Mouse (Mus musculus) kidney, embryonic 16.5 days (tissue): ENCODE results near the gene Acsm4. TPM values are rescaled to one million over a fixed set of nuclear protein-coding genes. Genes with fewer than 3 reads are reported as not detected.
"Not testable (repeated sequence)": the region's sequence is repeated elsewhere in the genome, so short reads cannot be mapped to it uniquely, and the experiment has no call there.

Experiments used
- ATAC-seq: fragments of 200-750 bp; cut with Nextera tagmentation; 2 replicates; pipeline ENCODE4 v1.8.0; 2017; ENCODE audit warnings: moderate TSS enrichment; ENCODE audit not compliant: low FRiP score, low TSS enrichment
- H3K27ac ChIP-seq: fragments of 300-500 bp; sonication (generic); 2 replicates; pipeline ENCODE4 v1.5.1; 2014; ENCODE audit warnings: low read length
- H3K27me3 ChIP-seq: fragments of 300-500 bp; sonication (generic); 2 replicates; pipeline ENCODE4 v1.6.1; 2014; ENCODE audit warnings: low read length, control low read depth, mixed read lengths; ENCODE audit not compliant: insufficient read depth
- H3K36me3 ChIP-seq: fragments of 300-500 bp; sonication (generic); 2 replicates; pipeline ENCODE4 v1.6.1; 2014; ENCODE audit warnings: low read length, control low read depth, mixed read lengths; ENCODE audit not compliant: insufficient read depth
- H3K4me1 ChIP-seq: fragments of 300-500 bp; sonication (generic); 2 replicates; pipeline ENCODE4 v1.6.1; 2014; ENCODE audit warnings: low read length, control low read depth, mixed read lengths; ENCODE audit not compliant: insufficient read depth
- H3K4me2 ChIP-seq: fragments of 300-500 bp; sonication (generic); replicated peaks from 2 replicates; pipeline ENCODE4 v1.6.1; 2014; ENCODE audit warnings: low read depth, low read length
- H3K4me3 ChIP-seq: fragments of 300-500 bp; sonication (generic); 2 replicates; pipeline ENCODE4 v1.5.1; 2014; ENCODE audit warnings: mild to moderate bottlenecking, low read length
- H3K9ac ChIP-seq: fragments of 300-500 bp; sonication (generic); replicated peaks from 2 replicates; pipeline ENCODE4 v1.6.1; 2014; ENCODE audit warnings: low read length
- H3K9me3 ChIP-seq: fragments of 300-500 bp; sonication (generic); 2 replicates; pipeline ENCODE4 v1.6.1; 2016; ENCODE audit warnings: low read length, control low read depth
- WGBS: fragments of 180-500 bp; shearing (Covaris S2); extraction: QIAGEN DNeasy Blood & Tissue Kit; methylation state at CpG from one replicate; pipeline ENCODE4 v1.1.7; 2014; 5-methylcytosine and 5-hydroxymethylcytosine counted together
- polyA plus RNA-seq: library from polyadenylated mRNA; unstranded; fragments of >200 nt; fragmentation: Nextera tagmentation; extraction: Ambion mirVana; gene quantifications from 2 replicates; pipeline ENCODE4 v1.2.1, GENCODE M21; 2015

Acsm4 gene
- polyA plus RNA-seq, 1 experiment from 2014 or later, result not detected

DNA sequence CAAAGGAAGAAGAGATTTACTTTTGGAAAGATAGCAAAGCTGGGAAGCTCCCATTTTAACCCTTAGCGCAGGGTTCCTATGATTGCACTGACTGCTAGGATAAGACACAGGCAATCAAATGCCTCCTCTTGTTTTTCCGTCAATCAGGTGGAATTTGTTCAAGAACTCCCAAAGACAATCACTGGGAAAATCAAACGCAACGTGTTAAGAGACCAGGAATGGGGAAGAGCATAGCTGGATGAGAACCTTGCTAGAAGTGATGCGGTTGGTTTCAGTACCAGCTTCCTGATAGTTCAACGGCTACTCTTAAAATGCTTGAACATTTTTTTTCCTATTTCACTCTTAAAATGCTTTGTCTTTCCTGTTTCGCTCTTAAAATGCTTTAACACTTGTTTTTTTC lies 24.3 kb downstream of the Acsm4 start:
- no peak for ATAC-seq
- Histone ChIP-seq H3K4me2 (no peak overlapping the region), H3K27me3 (no peaks in the 10 kb centered on the region), H3K27ac (no peak overlapping the region), H3K4me3 (no peak overlapping the region), H3K4me1 (no peaks in the 10 kb centered on the region), H3K9me3 (no peaks in the 10 kb centered on the region), H3K36me3 (peaks cover 36% of the 10 kb centered on the region), H3K9ac (no peak overlapping the region)
- WGBS, result 92% methylated on average over 7 of the region's 7 CpGs

DNA sequence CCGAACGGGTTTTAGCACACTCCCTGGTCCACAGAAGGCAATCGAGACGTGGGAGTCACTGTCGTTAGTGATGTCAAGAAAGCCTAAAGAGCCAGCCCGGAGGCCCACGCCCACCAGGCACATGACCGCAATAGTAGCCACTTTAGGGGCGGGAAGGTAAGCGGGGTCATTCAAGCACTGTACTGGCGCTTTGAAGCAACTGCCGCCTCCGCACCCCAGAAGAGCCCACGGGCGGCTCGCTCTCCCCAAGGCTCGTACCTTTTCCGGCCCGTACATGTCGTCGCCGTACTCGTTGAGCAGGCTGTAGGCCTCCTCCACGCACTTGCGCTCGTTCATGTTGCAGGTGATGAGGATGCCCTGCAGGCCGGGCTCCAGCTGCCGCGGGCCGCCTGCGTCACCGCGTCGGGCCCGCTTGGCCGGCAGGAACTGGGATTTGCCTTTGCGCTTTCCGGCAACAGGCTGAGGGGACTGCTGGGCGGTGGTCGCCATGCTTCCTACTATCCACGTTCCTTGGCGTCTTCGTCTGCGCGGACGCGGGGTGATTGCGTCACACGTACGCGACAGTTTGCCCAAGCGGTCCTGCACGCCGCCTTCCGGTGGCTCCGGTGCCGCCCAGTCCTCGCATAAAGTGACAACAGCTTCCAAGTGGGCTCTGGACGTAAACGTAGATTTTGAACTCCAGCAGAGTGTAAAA lies 30.6 kb downstream of the Acsm4 start, which contains the start of gene Thumpd1:
Gene Thumpd1 (minus strand): TSS at position 546 of the 694 bp plus-strand sequence.
- peaks cover 5% of the 10 kb centered on the region for H3K4me1 ChIP-seq
- H3K27ac ChIP-seq, result peak within 1 kb of the TSS; percentile 74
- H3K27me3 ChIP-seq, result no peaks in the 10 kb centered on the region
- H3K9me3 ChIP-seq, result no peaks in the 10 kb centered on the region
- H3K9ac ChIP-seq, result peak within 1 kb of the TSS; percentile 97
- H3K4me3 ChIP-seq, result peak within 1 kb of the TSS; percentile 97
- ATAC-seq, result peak; percentile 97
- peaks cover 32% of the 10 kb centered on the region for H3K36me3 ChIP-seq
- H3K4me2 ChIP-seq, result peak within 1 kb of the TSS; percentile 72
- WGBS, result under 1% methylated on average over 60 of the region's 60 CpGs

DNA sequence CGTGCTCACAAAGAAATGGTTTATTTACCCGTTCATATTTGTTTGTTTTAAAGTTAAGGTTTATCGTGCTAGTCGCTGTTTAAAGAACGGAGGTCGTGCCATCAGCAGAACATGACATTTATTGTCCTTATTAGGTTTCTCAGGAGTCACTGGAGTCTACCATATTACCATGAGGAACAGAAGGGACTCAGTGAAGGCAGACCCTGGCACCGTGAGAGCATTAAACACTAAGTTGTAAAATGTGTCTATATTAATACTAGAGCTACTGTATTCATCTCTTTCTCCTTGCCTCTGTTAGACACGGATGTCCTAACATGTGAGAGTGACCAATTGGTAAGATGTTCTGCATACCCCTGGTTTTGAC lies 31.1 kb downstream of the Acsm4 start:
- peak; percentile 47 for ATAC-seq

DNA sequence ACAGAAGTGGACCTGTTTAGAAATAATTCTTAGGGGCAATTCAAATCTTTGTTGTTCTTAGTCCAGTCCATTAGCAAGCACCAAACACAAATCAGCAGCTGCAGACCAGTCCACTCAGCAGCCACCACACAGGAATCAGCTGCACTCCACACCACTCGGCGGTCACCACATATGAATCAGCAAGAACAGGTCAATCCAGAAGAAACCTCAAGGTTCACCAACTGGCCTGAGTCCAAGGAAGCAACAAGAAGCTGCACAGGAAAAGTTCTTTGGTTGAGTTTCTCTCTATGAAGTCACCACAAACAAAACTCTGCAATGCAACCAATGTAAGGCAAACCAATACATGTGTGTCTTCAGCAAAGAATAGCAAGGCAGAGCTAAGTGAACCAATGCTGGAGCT lies 37.8 kb downstream of the Acsm4 start:
- WGBS, result 87% methylated on average over 2 of the region's 2 CpGs
- Histone ChIP-seq H3K4me3 (no peak overlapping the region), H3K9ac (no peak overlapping the region), H3K36me3 (no peaks in the 10 kb centered on the region), H3K4me1 (no peaks in the 10 kb centered on the region), H3K27ac (no peak overlapping the region), H3K4me2 (no peak overlapping the region), H3K27me3 (no peaks in the 10 kb centered on the region), H3K9me3 (peaks cover 6% of the 10 kb centered on the region)
- no peak for ATAC-seq

More for the DNA sequence above, 31.1 kb downstream of the Acsm4 start:
- Histone ChIP-seq H3K4me1 (peaks cover 5% of the 10 kb centered on the region), H3K36me3 (peaks cover 27% of the 10 kb centered on the region), H3K9ac (peak overlapping the region; percentile 97), H3K4me3 (peak overlapping the region; percentile 97), H3K9me3 (no peaks in the 10 kb centered on the region), H3K27me3 (no peaks in the 10 kb centered on the region), H3K4me2 (peak overlapping the region; percentile 72), H3K27ac (no peak overlapping the region)
- 12% methylated on average over 8 of the region's 8 CpGs for WGBS

DNA sequence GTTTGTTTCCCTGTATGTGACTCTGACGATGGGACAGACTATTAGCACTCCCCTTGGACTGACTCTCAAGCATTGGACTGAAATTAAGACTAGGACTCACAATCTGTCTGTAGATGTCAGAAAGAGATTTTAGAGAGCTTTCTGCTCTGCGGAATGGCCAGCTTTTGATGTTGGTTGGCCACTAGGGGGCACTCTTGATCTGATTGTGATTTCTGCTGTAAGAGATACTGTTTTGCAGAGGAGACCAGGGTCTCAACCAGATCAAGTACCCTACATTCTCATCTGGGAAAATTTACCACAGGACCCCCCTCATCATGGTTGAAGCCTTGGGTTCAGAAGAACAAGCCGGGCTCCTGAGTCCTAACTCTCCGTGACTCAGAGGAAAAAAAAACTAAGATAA lies 41.4 kb downstream of the Acsm4 start:
- H3K4me3 ChIP-seq, H3K9ac ChIP-seq, H3K9me3 ChIP-seq, ATAC-seq, H3K4me2 ChIP-seq, H3K4me1 ChIP-seq, H3K36me3 ChIP-seq, H3K27me3 ChIP-seq, H3K27ac ChIP-seq: not testable (repeated sequence)
- 81% methylated on average over 4 of the region's 4 CpGs for WGBS

DNA sequence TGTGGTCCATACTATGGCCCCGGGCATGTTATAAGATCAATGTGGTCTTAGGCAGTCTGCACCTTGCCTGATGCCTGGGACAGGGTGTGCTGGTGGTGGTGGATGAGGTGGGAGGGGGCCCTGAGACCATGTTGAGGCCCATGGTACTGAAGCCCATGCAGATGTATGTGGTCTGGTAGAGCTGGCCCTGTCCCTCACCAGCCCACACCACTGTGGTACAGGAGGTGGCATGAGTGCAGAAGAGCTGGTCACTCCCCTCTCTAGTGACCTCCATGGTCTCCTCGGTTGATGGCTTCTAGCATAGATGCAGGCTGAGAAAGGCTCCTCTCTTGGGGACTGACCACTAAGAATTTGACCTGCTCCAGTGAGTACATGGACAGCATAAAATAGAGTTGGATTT lies 49.1 kb downstream of the Acsm4 start:
- ATAC-seq, result peak; percentile 57; the same call in 1 of the 2 replicates
- Histone ChIP-seq H3K27me3 (no peaks in the 10 kb centered on the region), H3K4me1 (no peaks in the 10 kb centered on the region), H3K36me3 (no peaks in the 10 kb centered on the region), H3K4me3 (no peak overlapping the region), H3K9ac (no peak overlapping the region), H3K27ac (no peak overlapping the region), H3K9me3 (peaks cover 4% of the 10 kb centered on the region; the same call in 1 of the 2 replicates), H3K4me2 (no peak overlapping the region)
- 83% methylated on average over 2 of the region's 2 CpGs for WGBS

DNA sequence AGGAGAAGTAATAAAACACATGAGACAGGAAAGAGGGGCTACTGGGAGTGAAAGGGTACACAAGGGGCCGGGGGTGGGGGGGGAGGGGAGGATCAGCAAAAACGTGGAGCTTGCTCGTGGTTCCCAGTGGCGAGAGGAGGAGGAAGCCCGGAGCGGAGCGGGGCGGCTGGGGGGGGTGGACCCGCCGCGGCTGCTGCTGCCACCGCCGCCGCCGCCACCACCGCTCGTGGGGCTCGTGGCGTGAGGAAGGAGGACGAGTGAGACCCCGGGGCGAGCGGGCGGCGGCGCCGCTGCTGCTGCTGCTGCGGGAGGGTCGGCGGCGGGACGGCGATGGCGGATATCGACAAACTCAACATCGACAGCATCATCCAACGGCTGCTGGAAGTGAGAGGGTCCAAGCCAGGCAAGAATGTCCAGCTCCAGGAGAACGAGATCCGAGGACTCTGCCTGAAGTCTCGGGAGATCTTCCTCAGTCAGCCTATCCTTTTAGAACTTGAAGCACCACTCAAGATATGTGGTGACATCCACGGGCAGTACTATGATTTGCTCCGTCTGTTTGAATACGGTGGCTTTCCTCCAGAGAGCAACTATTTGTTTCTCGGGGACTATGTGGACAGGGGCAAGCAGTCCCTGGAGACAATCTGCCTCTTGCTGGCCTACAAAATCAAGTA lies 50.1 kb downstream of the Acsm4 start:
- Histone ChIP-seq H3K4me3 (peak overlapping the region; percentile 38), H3K4me2 (peak overlapping the region; percentile 56)
- not testable (repeated sequence) for H3K4me1 ChIP-seq, H3K27ac ChIP-seq, H3K9me3 ChIP-seq, H3K9ac ChIP-seq, H3K36me3 ChIP-seq, H3K27me3 ChIP-seq
- WGBS, result under 1% methylated on average over 23 of the region's 44 CpGs
- peak; percentile 66; the same call in 1 of the 2 replicates for ATAC-seq

DNA sequence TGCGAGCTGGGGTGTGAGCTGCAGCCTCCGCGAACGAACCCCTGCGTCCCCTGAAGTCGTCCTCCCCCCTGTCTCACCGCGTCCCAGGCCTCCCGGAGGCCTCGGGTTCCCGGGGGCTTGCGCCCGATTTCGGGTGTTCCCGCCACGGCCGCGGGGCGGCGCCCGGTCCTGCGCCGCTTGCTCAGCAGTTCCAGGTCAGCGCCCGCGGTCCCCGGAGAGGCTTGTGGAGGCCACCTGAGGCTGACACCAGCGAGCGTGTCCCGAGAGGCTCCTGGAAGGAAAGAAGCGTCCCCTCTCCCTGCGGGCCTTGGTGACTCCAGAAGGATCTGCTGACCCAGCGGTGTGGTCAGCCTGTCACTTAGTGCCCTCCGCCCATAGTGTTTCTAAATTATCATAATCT lies 54.5 kb downstream of the Acsm4 start:
- ATAC-seq, result peak; percentile 50
- H3K27ac ChIP-seq, result no peak overlapping the region
- no peaks in the 10 kb centered on the region for H3K27me3 ChIP-seq
- peak overlapping the region; percentile 20 for H3K4me3 ChIP-seq
- no peaks in the 10 kb centered on the region for H3K9me3 ChIP-seq
- H3K36me3 ChIP-seq, result no peaks in the 10 kb centered on the region
- 0 out of 2 replicates have a peak, but pooled peaks cover 4% of the 10 kb centered on the region for H3K4me1 ChIP-seq
- H3K9ac ChIP-seq, result 0 out of 2 replicates have a peak overlapping the region, but pooled peaks have one; percentile 2
- peak overlapping the region; percentile 33 for H3K4me2 ChIP-seq
- WGBS, result 7% methylated on average over 32 of the region's 34 CpGs

DNA sequence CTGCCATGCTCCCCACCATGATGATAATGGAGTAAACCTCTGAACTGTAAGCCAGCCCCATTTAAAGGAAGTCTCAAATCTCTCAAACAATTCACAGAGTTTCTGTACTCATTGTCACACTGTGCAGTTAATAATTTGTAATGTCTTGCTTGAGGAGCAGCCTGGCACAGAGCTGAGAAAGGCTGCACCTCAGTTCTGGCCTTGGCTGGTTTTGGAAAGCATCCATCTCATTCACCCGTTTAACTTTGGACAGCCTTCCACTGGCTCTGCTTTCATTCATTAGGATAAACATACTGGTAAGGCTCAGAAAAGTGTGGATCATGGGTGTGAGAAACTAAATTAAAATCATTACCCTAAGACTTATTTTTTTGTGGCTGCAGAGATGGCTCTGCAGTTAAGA lies 56.0 kb downstream of the Acsm4 start:
- 0 out of 2 replicates have a peak, but pooled peaks have one; percentile 28 for ATAC-seq
- no peak overlapping the region for H3K9ac ChIP-seq
- H3K4me3 ChIP-seq, result no peak overlapping the region
- no peak overlapping the region for H3K27ac ChIP-seq
- H3K27me3 ChIP-seq, result no peaks in the 10 kb centered on the region
- 0 out of 2 replicates have a peak, but pooled peaks cover 4% of the 10 kb centered on the region for H3K4me1 ChIP-seq
- no peaks in the 10 kb centered on the region for H3K36me3 ChIP-seq
- H3K4me2 ChIP-seq, result no peak overlapping the region
- H3K9me3 ChIP-seq, result no peaks in the 10 kb centered on the region
- whole genome bisulfite sequencing, result 68% methylated on average over 1 of the region's 1 CpGs

DNA sequence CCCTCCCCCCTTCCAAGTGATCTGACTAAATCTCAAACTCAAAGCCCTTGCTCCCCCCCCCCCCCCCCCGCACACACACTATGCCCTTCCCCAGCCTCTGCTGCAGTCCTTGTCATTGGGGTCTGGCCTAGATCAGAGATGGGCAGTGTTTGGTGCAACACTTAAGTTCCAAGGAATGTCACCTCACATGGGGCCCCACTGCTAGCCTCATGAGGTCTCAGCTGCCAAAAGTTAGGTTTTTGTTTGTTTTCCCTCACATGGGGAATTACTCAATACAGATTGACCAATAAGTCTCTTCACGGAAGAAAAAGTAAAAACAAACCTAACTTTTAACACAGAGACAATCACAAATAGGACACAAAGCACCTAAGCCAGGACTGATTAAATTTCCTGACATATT lies 58.9 kb downstream of the Acsm4 start:
- H3K9ac ChIP-seq, result no peak overlapping the region
- H3K36me3 ChIP-seq, result no peaks in the 10 kb centered on the region
- no peaks in the 10 kb centered on the region for H3K27me3 ChIP-seq
- ATAC-seq, result no peak
- no peak overlapping the region for H3K4me3 ChIP-seq
- H3K4me1 ChIP-seq, result 0 out of 2 replicates have a peak, but pooled peaks cover 4% of the 10 kb centered on the region
- 72% methylated on average over 1 of the region's 2 CpGs for WGBS
- H3K27ac ChIP-seq, result no peak overlapping the region
- H3K9me3 ChIP-seq, result no peaks in the 10 kb centered on the region
- no peak overlapping the region for H3K4me2 ChIP-seq
